In the genomic region with DNA sequence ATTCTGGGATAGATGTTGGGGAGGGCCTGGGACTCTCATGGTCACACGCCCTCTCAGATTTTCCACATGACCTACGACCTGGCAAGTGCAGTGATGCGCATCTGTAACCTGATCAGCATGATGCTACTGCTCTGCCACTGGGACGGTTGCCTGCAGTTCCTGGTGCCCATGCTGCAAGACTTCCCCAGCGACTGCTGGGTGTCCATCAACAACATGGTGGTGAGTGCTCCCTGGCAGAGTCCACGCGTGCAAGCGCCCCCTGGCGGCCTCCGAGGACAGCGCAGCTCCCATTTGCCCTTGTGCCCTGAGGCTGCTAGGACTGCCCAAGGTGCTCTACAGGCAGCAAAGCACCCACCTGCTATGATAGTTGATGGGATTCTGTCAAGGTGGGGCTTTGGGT, we compare ENCODE assay signal across 9 mouse cellular contexts. TPM values are rescaled to one million over a fixed set of nuclear protein-coding genes. Genes with fewer than 3 reads are reported as not detected.
DNase-seq lines count a peak whose midpoint lies in the region; ATAC-seq lines count a peak whose summit lies in the region.
"Had no signal": no experiment of that assay in that cellular context is flagged by ENCODE, and none has a peak within 500 bp of the region (broad histone marks: within the 10 kb centered on the region; RNA-seq: fewer than 3 reads in every experiment).

No protein-coding gene starts in this region.

- H3K9ac ChIP-seq in midbrain, embryonic 12.5 days (replicated peaks): no peak overlapping the region
- no peak overlapping the region for H3K9ac ChIP-seq in midbrain, embryonic 15.5 days
- H3K9ac ChIP-seq in liver, embryonic 12.5 days: no peak overlapping the region
- H3K9ac ChIP-seq: neural tube, embryonic 12.5 days had no signal

- intact Hi-C loops in left cerebral cortex, postnatal 4 days (cut with DNase I): no loop called here

- H3K4me3 ChIP-seq in midbrain, embryonic 12.5 days: no peak overlapping the region
- no peak overlapping the region for H3K4me3 ChIP-seq in midbrain, embryonic 15.5 days
- no peak overlapping the region for H3K4me3 ChIP-seq in liver, embryonic 12.5 days
- H3K4me3 ChIP-seq: neural tube, embryonic 12.5 days had no signal

- no peaks in the 10 kb centered on the region; the same call in 1 of the 2 replicates for H3K27me3 ChIP-seq in midbrain, embryonic 12.5 days
- H3K27me3 ChIP-seq in midbrain, embryonic 15.5 days (replicated peaks): no peaks in the 10 kb centered on the region
- peaks cover 56% of the 10 kb centered on the region for H3K27me3 ChIP-seq in liver, embryonic 12.5 days (replicated peaks)
- H3K27me3 ChIP-seq: neural tube, embryonic 12.5 days had no signal

- H3K9me3 ChIP-seq in midbrain, embryonic 12.5 days: no peaks in the 10 kb centered on the region
- H3K9me3 ChIP-seq in midbrain, embryonic 15.5 days: no peaks in the 10 kb centered on the region
- 0 out of 2 replicates have a peak, but pooled peaks cover 6% of the 10 kb centered on the region for H3K9me3 ChIP-seq in liver, embryonic 12.5 days (replicated peaks)
- H3K9me3 ChIP-seq: neural tube, embryonic 12.5 days had no signal

- DNase-seq in adrenal gland, adult 2 months: peak; percentile 64
- peak; percentile 54 to 70 for DNase-seq in gastrocnemius, adult 8-10 months (ENCODE audit: low spot score in 2 of 2)
- peak; percentile 85 for DNase-seq in skeletal muscle tissue, adult 2 months (ENCODE audit: low read depth, low spot score)
- no peak for DNase-seq in left cerebral cortex, postnatal 4 days

- no peak overlapping the region for H3K27ac ChIP-seq in midbrain, embryonic 12.5 days (replicated peaks)
- no peak overlapping the region for H3K27ac ChIP-seq in midbrain, embryonic 15.5 days
- H3K27ac ChIP-seq in liver, embryonic 12.5 days: no peak overlapping the region
- H3K27ac ChIP-seq: neural tube, embryonic 12.5 days had no signal

- no peaks in the 10 kb centered on the region for H3K4me1 ChIP-seq in midbrain, embryonic 12.5 days
- H3K4me1 ChIP-seq in midbrain, embryonic 15.5 days: no peaks in the 10 kb centered on the region
- no peaks in the 10 kb centered on the region for H3K4me1 ChIP-seq in liver, embryonic 12.5 days
- H3K4me1 ChIP-seq: neural tube, embryonic 12.5 days had no signal

- H3K4me2 ChIP-seq in midbrain, embryonic 12.5 days (replicated peaks): no peak overlapping the region
- H3K4me2 ChIP-seq in midbrain, embryonic 15.5 days: no peak overlapping the region
- H3K4me2 ChIP-seq in liver, embryonic 12.5 days: no peak overlapping the region
- H3K4me2 ChIP-seq: neural tube, embryonic 12.5 days had no signal

- WGBS in midbrain, embryonic 12.5 days: 35% methylated on average over 11 of the region's 11 CpGs
- 29% methylated on average over 11 of the region's 11 CpGs for WGBS in midbrain, embryonic 15.5 days
- 29% methylated on average over 11 of the region's 11 CpGs for WGBS in liver, embryonic 12.5 days (ENCODE audit: insufficient replicate concordance)

- ATAC-seq in midbrain, embryonic 12.5 days (ENCODE audit: low FRiP score, low read depth): 0 out of 2 replicates have a peak, but pooled peaks have one; percentile 38
- no peak for ATAC-seq in midbrain, embryonic 15.5 days (replicated peaks)
- ATAC-seq in liver, embryonic 12.5 days: peak; percentile 69; the same call in 1 of the 2 replicates

- H3K36me3 ChIP-seq in midbrain, embryonic 12.5 days: 0 out of 2 replicates have a peak, but pooled peaks cover 3% of the 10 kb centered on the region
- H3K36me3 ChIP-seq in midbrain, embryonic 15.5 days (replicated peaks): no peaks in the 10 kb centered on the region
- no peaks in the 10 kb centered on the region for H3K36me3 ChIP-seq in liver, embryonic 12.5 days
- H3K36me3 ChIP-seq: neural tube, embryonic 12.5 days had no signal

RNA-seq across cellular contexts. Expression of gene Hcn2, which starts 9.7 kb away (rescaled TPM):
- polyA plus RNA-seq in midbrain, embryonic 12.5 days (2016; fragmentation: Nextera tagmentation; extraction: Ambion mirVana): 0.18 and 0.25 TPM in 2 replicates
- 1.3 and 1.7 TPM in 2 replicates for polyA plus RNA-seq in midbrain, embryonic 15.5 days (2015; fragmentation: Nextera tagmentation; extraction: Ambion mirVana)
- total RNA-seq in adrenal gland, adult 2 months (2021): 1 to 10 TPM; 5.9 to 6.0 TPM
- 20.2 and 27.8 TPM in 2 replicates for polyA plus RNA-seq in adrenal gland, adult 2 months (2012; rRNA removed)
- total RNA-seq in gastrocnemius, adult 8-10 months (2022): under 1 TPM; 0.39 to 0.86 (median 0.73) TPM
- polyA plus RNA-seq in liver, embryonic 12.5 days (2016; fragmentation: Nextera tagmentation; extraction: Ambion mirVana): 0.11 TPM in 1 of 2 replicates, not detected in the other
- 10 to 100 TPM; 47.4 to 53.8 TPM for total RNA-seq in left cerebral cortex, postnatal 4 days (2021)

RNA-seq across cellular contexts. Expression of gene Polrmt, which starts 20.3 kb away (rescaled TPM):
- polyA plus RNA-seq in midbrain, embryonic 12.5 days (2016; fragmentation: Nextera tagmentation; extraction: Ambion mirVana): 45.3 and 46.3 TPM in 2 replicates
- 48.3 and 50.6 TPM in 2 replicates for polyA plus RNA-seq in midbrain, embryonic 15.5 days (2015; fragmentation: Nextera tagmentation; extraction: Ambion mirVana)
- 10 to 100 TPM; 55.4 to 62.8 TPM for total RNA-seq in adrenal gland, adult 2 months (2021)
- 87.6 and 89.0 TPM in 2 replicates for polyA plus RNA-seq in adrenal gland, adult 2 months (2012; rRNA removed)
- total RNA-seq in gastrocnemius, adult 8-10 months (2022): 10 to 100 TPM; 34.1 to 47.2 (median 38.3) TPM
- 28.3 and 30.1 TPM in 2 replicates for polyA plus RNA-seq in liver, embryonic 12.5 days (2016; fragmentation: Nextera tagmentation; extraction: Ambion mirVana)
- total RNA-seq in left cerebral cortex, postnatal 4 days (2021): 10 to 100 TPM; 44.8 to 51.8 TPM

RNA-seq across cellular contexts. Expression of gene Bsg, which starts 21.8 kb away (rescaled TPM):
- polyA plus RNA-seq in midbrain, embryonic 12.5 days (2016; fragmentation: Nextera tagmentation; extraction: Ambion mirVana): 540 and 588 TPM in 2 replicates
- polyA plus RNA-seq in midbrain, embryonic 15.5 days (2015; fragmentation: Nextera tagmentation; extraction: Ambion mirVana): 819 and 876 TPM in 2 replicates
- total RNA-seq in adrenal gland, adult 2 months (2021): 100 to 1,000 TPM; 588 to 674 TPM
- 314 and 321 TPM in 2 replicates for polyA plus RNA-seq in adrenal gland, adult 2 months (2012; rRNA removed)
- 100 to 1,000 TPM; 524 to 920 (median 651) TPM for total RNA-seq in gastrocnemius, adult 8-10 months (2022)
- polyA plus RNA-seq in liver, embryonic 12.5 days (2016; fragmentation: Nextera tagmentation; extraction: Ambion mirVana): 1,008 and 1,045 TPM in 2 replicates
- 100 to 1,000 TPM; 486 to 495 TPM for total RNA-seq in left cerebral cortex, postnatal 4 days (2021)

RNA-seq across cellular contexts. Expression of gene Fgf22, which starts 28.8 kb away (rescaled TPM):
- 0.48 and 0.55 TPM in 2 replicates for polyA plus RNA-seq in midbrain, embryonic 12.5 days (2016; fragmentation: Nextera tagmentation; extraction: Ambion mirVana)
- 1.4 and 1.6 TPM in 2 replicates for polyA plus RNA-seq in midbrain, embryonic 15.5 days (2015; fragmentation: Nextera tagmentation; extraction: Ambion mirVana)
- total RNA-seq in adrenal gland, adult 2 months (2021): not detected
- 0.18 and 0.68 TPM in 2 replicates for polyA plus RNA-seq in adrenal gland, adult 2 months (2012; rRNA removed)
- not detected for total RNA-seq in gastrocnemius, adult 8-10 months (2022)
- 0.11 and 0.13 TPM in 2 replicates for polyA plus RNA-seq in liver, embryonic 12.5 days (2016; fragmentation: Nextera tagmentation; extraction: Ambion mirVana)
- 1 to 10 TPM; 1.3 to 1.7 TPM for total RNA-seq in left cerebral cortex, postnatal 4 days (2021)
- total RNA-seq: gastrocnemius, postnatal 4 days had no signal

RNA-seq across cellular contexts. Expression of gene Gzmm, which starts 37.3 kb away (rescaled TPM):
- polyA plus RNA-seq in midbrain, embryonic 12.5 days (2016; fragmentation: Nextera tagmentation; extraction: Ambion mirVana): 1.4 TPM in 2 replicates
- polyA plus RNA-seq in midbrain, embryonic 15.5 days (2015; fragmentation: Nextera tagmentation; extraction: Ambion mirVana): 1.7 and 2.2 TPM in 2 replicates
- 1 to 10 TPM; 1.0 to 2.2 TPM for total RNA-seq in adrenal gland, adult 2 months (2021)
- 0.52 and 0.55 TPM in 2 replicates for polyA plus RNA-seq in adrenal gland, adult 2 months (2012; rRNA removed)
- total RNA-seq in gastrocnemius, adult 8-10 months (2022): 10 to 100 TPM in 3 of 4 experiments, 1 to 10 TPM in 1; 9.9 to 15.9 (median 10.2) TPM
- polyA plus RNA-seq in liver, embryonic 12.5 days (2016; fragmentation: Nextera tagmentation; extraction: Ambion mirVana): 0.26 and 0.41 TPM in 2 replicates
- 1 to 10 TPM; 2.6 to 3.3 TPM for total RNA-seq in left cerebral cortex, postnatal 4 days (2021)
